Mouse (Mus musculus): ENCODE data around the gene Ankrd61.

Gene Ankrd61

DNA sequence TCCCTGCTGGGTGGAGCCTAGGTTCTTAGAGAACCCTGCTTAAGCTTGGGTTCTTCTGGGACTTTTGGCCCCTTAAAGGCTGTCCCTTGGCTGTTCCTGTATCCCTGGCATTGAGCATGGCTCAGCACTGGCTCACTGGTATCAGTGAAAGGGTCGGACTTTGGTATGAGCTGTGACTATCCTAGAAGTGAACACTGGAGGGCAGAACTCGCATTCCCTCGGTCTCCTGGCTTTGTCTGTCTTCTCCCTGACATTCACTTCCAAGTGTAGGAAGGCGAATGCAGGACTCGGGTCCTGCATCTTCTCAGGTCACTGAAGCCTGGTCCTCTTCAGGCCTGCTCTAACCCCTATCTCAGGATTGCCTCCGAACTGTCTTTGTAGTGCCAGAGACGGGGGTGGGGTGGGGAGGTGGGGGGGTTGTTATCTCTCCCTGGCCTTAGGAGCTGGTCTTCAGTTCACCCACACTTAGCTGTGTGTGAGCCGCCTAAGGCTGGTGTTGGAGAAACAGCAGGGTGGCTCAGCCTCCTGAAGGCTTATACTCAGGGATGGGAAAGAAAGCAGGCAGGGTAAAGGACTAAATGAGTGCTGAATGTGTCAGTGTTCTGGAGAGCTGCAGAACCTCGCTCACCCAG lies 5.1 kb downstream of the Ankrd61 start:
- DNase-seq = no peak

DNA sequence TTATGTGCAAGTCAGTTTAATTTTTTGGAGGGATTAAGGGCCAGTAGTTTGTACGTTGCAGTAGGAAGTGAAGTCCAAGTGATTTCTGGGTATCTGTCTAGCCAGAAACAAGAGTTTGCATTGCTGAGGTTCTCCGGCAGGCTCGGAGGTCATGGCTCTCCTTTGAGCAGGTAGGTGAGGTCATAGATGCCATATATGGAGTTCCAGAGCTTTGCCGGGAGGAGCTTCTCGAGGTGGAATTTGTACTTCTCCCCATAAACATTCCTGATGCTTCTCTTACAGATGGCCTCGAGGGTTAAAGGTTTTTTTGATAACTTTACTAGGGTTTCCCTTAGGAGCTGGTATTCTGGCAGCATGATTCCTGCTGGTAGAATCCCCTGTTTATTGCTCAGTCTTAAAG lies 6.7 kb downstream of the Ankrd61 start:
- no peak for DNase-seq

DNA sequence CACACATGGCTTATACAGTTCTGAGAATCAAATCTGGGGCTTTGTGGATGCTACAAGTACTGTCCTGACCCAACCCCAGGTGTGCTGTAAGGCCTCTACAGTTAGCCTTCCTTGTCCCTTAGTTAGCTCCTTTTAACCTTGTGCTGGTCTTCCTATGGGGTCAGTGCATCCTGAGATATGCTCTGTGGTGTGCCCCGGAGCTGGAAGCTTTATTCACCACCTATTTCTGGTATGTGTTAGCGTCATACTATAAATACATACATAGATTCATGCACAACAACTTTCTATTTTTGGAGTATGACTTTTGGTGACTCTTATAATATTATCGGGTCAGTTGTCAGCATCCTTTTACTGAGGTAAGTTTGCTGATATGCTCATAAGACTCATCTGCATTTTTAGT lies 12.2 kb downstream of the Ankrd61 start:
- DNase-seq = no peak

DNA sequence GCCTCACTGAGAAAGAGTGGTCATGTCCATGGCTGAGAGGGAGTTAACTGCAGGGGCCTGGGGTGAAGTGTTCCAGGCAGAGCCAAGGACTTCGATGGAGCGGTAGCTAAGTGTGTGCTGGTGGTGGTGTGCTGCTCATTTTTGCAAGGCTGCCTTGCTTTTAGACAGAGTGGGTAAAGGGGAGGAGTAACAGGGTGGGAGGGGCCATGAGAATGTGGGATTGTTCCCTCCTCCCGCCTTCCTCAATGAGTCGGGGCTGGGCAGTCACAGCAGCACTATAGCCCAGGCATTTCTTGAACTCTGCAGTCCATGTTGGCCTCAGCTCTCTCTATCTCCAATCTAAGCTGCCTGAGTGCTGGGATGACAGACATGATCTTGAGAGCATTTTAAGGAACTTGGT lies 22.9 kb downstream of the Ankrd61 start:
- DNase-seq = no peak

DNA sequence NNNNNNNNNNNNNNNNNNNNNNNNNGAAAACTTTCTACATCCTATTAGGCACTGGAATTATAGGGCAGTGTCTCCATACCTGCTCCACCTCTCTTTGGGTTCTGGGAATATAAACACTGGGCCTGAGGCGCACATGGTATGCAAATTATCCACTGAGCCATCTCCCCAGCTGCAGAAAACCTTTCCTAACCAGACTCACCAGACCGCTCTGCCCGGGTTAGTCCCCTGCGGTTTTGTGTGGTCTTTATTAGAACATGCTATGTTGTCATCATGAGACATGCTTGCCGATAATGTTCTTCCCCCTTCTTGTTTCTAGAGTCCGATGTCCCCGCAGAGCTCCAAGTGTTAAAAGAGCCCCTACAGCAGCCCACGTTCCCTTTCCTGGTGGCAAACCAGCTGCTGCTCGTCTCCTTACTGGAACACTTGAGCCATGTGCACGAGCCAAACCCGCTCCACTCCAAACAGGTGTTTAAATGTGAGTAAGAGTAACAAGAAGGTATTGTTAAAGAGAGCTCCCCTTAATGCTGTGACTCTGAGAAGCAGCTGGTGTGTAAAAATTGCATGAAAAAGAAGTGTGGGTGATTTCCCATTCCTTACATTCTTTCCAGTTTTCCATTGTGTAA lies 25.8 kb downstream of the Ankrd61 start:
- no peak for DNase-seq
